In genomic region chr9:96436901-96437804, GRCm38 (mm10) we compare ENCODE assay signal across 8 mouse cellular contexts. TPM values are rescaled to one million over a fixed set of nuclear protein-coding genes. Genes with fewer than 3 reads are reported as not detected.
DNase-seq lines count a peak whose midpoint lies in the region; ATAC-seq lines count a peak whose summit lies in the region.

No protein-coding gene starts in this region.

- peak; percentile 23 for DNase-seq in layer of hippocampus, adult 11-12 months (ENCODE audit: low spot score)
- DNase-seq in layer of hippocampus, adult 9-10 months (ENCODE audit: low spot score): no peak
- DNase-seq in Muller cell, postnatal 12 days (ENCODE audit: inconsistent ontology term): peak; percentile 82
- DNase-seq in forebrain, embryonic 10.5 days (ENCODE audit: extremely low spot score, low spot score): peak; percentile 25
- no peak for DNase-seq in intestine, embryonic 14.5 days (ENCODE audit: low spot score)
- DNase-seq in thymus, postnatal 25 days: peak; percentile 36
- no peak for DNase-seq in urinary bladder, postnatal 14 days (ENCODE audit: low spot score)

- no peaks in the 10 kb centered on the region for H3K36me3 ChIP-seq in forebrain, embryonic 10.5 days (replicated peaks)
- no peaks in the 10 kb centered on the region for H3K36me3 ChIP-seq in intestine, embryonic 14.5 days (ENCODE audit: control insufficient read depth, insufficient read depth, low read length)

- H3K4me2 ChIP-seq in intestine, embryonic 14.5 days (ENCODE audit: low read length): peak overlapping the region; percentile 62

- H3K4me3 ChIP-seq in forebrain, embryonic 10.5 days: peak overlapping the region; percentile 55
- peak overlapping the region; percentile 34 for H3K4me3 ChIP-seq in intestine, embryonic 14.5 days (ENCODE audit: low read depth, low read length)

- H3K9ac ChIP-seq in intestine, embryonic 14.5 days (ENCODE audit: low read length): peak overlapping the region; percentile 48

- peak overlapping the region; percentile 84 for H3K27ac ChIP-seq in forebrain, embryonic 10.5 days
- peak overlapping the region; percentile 64 for H3K27ac ChIP-seq in intestine, embryonic 14.5 days (ENCODE audit: low read depth)

- H3K27me3 ChIP-seq in forebrain, embryonic 10.5 days (ENCODE audit: poor library complexity, severe bottlenecking): peaks cover 62% of the 10 kb centered on the region
- H3K27me3 ChIP-seq in intestine, embryonic 14.5 days (replicated peaks; ENCODE audit: control insufficient read depth, insufficient read depth, low read length): no peaks in the 10 kb centered on the region

- ATAC-seq in intestine, embryonic 14.5 days (replicated peaks; ENCODE audit: low FRiP score, low TSS enrichment, low read depth): peak; percentile 22
- peak; percentile 32; the same call in 1 of the 2 replicates for ATAC-seq in megakaryocyte-erythroid progenitor cell, adult 5-6 weeks (replicated peaks; ENCODE audit: low FRiP score, low TSS enrichment, poor library complexity, severe bottlenecking)

- H3K4me1 ChIP-seq in forebrain, embryonic 10.5 days: peaks cover 40% of the 10 kb centered on the region
- peaks cover 15% of the 10 kb centered on the region for H3K4me1 ChIP-seq in intestine, embryonic 14.5 days (replicated peaks; ENCODE audit: control insufficient read depth, insufficient read depth, low read length)

- WGBS in forebrain, embryonic 10.5 days: 9% methylated on average over 28 of the region's 28 CpGs
- 21% methylated on average over 28 of the region's 28 CpGs for WGBS in intestine, embryonic 14.5 days

- no peaks in the 10 kb centered on the region for H3K9me3 ChIP-seq in forebrain, embryonic 10.5 days
- H3K9me3 ChIP-seq in intestine, embryonic 14.5 days (ENCODE audit: control insufficient read depth, low read length): no peaks in the 10 kb centered on the region

RNA-seq across cellular contexts. Expression of gene Rnf7, which starts 41.3 kb away (rescaled TPM):
- polyA plus RNA-seq in forebrain, embryonic 10.5 days (2016; fragmentation: Nextera tagmentation; extraction: Ambion mirVana): 269 and 273 TPM in 2 replicates
- polyA plus RNA-seq in intestine, embryonic 14.5 days (2014; fragmentation: Nextera tagmentation; extraction: Ambion mirVana): 232 and 240 TPM in 2 replicates
- 79.3 and 98.7 TPM in 2 replicates for total RNA-seq in megakaryocyte-erythroid progenitor cell, adult 5-6 weeks (2014; fragmentation: Nextera tagmentation)
- 30.5 and 54.9 TPM in 2 replicates for total RNA-seq in megakaryocyte-erythroid progenitor cell, adult 5-6 weeks (2017)

Comparison
In these comparisons a context has a peak if more than half of its experiments do, and no peak if none do; other contexts are left out.
1. DNase-seq: peak in layer of hippocampus, adult 11-12 months (single experiment), Muller cell, postnatal 12 days (single experiment), forebrain, embryonic 10.5 days (single experiment) and thymus, postnatal 25 days (single experiment); none in layer of hippocampus, adult 9-10 months (single experiment), intestine, embryonic 14.5 days (single experiment) and urinary bladder, postnatal 14 days (single experiment).